Mouse (Mus musculus) heart, postnatal 4 days (tissue): Measurements from ENCODE around the gene Pde3b. TPM values are rescaled to one million over a fixed set of nuclear protein-coding genes. Genes with fewer than 3 reads are reported as not detected.
"Not testable (repeated sequence)": the region's sequence is repeated elsewhere in the genome, so short reads cannot be mapped to it uniquely, and the experiment has no call there.

Source experiments
- DNase-seq: peaks from one replicate; pipeline ENCODE4 v3.0.0; 2021
- total RNA-seq, 2 experiments: library from RNA; stranded (reverse); gene quantifications; 2 replicates each; pipeline ENCODE4 v1.2.3; 2021

Gene Pde3b
- 10 to 100 TPM; 13.2 TPM for total RNA-seq

DNA sequence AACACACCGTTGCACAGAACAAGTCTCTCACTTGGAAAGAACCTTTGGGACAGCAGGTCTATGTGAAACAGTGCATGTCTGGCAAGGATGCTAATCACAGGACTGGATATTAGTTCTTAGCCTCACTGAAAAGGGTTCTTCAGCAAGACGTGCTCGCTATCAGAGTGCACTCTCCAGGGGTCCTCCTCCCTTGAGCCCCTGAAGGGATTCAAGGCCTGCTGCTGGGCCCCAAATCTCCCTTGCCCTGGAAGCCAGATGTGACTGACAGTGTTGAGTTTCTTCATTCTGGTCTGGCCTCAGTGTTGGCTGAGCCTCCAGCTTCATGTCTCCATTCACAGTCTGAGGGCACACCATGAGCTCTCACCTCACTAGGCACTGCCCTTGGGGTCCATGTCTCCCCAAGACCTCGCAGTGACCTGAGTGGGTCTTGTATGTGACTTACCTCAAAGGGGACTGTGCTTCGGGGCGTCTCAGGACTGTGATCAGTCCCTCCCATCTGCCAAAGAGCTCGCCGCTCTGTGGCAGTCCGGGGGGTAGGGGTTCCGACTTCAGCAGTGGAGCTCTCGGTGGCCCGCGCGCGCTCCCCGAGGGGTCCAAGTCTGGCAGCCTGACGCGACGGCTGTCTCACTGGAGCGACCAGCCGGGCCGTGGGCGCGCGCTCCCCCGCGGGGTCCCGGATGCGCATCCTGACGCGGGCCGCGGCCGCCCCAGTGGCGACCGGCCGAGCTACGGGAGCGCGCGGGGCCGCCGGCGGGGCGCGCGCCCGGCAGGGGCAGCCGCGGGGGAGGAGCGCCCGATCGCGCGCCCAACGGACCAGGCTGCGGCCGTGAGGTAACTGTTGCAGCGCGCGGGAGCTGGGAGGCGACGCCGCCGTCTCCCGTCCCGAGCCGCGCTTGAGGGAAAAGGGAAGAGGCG is at the start of gene Pde3b:
Pde3b (plus strand) TSS at position 861 of the 915 bp plus-strand sequence.
- DNase-seq = peak; percentile 73

DNA sequence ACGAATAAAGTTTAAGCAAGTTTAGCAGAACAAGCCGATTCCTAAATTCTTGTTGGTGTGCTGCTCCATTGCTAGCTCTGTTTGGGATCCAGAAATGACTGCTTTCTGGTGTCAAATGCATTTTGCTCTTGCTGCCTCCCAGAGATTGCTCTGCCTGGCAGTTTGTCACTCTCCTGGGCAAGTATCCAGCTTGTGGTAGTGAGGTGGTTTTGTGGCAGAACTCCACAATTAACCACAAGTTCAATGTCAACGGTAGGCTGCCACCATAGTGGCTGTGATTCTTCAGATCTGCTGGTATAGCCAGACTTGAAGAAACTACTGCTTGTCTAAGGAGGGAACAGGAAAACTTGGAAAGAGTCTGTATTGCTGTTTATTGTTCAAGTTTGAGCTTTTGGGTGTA is 13.0 kb upstream of the Pde3b start:
- peak; percentile 15 for DNase-seq

DNA sequence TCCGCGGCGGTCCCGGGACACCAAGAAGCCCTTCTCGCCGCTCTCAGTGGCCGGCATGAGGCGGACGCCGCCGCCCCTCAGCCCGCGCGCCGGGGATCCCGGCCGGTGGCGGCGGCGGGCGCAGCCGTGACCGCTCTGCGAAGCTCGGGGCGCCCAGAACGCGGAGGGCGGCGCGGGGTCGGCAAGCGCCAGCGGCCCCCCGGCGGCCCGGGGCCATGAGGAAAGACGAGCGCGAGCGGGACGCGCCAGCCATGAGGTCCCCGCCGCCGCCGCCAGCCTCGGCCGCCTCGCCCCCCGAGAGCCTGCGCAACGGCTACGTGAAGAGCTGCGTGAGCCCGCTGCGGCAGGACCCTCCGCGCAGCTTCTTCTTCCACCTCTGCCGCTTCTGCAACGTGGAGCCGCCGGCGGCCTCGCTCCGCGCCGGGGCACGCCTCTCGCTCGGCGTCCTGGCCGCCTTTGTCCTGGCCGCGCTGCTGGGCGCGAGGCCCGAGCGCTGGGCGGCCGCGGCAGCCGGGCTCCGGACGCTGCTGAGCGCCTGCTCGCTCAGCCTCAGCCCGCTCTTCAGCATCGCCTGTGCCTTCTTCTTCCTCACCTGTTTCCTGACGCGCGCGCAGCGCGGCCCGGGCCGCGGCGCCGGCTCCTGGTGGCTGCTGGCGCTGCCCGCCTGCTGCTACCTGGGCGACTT is 397 bp downstream of the Pde3b start:
- peak; percentile 53 for DNase-seq

DNA sequence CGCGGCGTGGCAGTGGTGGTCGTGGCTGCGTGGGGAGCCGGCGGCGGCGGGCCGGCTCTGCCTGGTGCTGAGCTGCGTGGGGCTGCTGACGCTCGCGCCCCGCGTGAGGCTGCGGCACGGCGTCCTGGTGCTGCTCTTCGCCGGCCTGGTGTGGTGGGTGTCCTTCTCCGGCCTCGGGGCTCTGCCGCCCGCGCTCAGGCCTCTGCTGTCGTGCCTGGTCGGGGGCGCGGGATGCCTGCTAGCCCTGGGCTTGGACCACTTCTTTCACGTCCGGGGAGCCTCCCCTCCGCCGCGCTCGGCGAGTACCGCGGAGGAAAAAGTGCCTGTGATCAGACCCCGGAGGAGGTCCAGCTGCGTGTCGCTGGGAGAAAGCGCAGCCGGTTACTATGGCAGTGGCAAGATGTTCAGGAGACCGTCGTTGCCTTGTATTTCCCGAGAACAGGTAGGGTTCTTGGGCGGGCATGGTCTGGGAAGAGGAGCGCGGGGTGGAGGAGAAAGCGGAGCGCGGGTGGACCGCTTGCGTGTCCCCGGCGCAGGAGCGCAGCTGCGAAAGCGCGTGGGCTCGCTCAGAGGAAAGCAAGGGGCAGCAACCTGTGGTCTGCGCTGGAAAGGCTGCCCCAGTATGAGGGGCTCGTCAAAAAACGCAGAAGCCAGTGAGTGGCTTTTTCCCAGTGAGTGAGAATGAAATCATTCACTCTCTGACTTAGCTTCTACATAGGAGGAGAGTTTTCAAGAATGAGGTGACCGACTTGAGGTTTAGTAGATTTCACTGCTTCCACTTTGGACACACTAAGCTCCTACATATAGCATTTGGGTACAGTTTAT is 1.2 kb downstream of the Pde3b start:
- DNase-seq = peak; percentile 49

DNA sequence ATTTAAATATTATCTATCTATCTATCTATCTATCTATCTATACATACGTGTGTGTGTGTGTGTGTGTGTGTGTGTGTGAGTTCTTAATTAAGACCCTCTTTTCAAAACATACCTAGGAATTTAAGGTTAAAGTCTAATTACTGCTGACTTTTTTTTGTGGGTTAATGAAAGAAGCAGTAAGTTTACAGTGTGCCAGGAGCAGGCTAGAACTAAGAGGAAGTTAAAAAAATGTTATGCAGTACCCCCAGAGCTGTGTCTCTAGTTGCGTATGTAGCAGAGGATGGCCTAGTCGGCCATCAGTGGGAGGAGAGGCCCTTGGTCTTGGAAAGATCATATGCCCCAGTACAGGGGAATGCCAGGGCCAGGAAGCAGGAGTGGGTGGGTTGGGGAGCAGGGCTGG is 4.2 kb downstream of the Pde3b start:
- DNase-seq = not testable (repeated sequence)

DNA sequence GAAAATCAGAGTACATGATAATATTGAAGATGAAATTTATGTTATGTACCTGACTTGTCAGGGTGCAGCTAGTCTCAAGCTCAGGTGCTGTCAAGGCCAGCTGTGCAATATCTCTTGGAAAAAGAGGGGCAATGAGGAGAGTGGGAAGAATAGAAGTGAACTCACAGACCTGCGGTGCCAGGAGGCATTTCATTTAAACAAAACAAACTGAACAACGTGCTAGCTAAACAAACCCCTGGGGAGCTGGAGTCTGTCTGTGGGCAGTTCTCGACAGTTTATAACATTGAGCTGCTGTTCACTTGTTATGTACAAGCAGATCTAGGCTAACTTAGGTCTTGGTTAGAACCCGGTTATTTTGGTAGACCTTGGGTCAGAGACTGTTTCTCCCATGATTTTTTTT is 5.8 kb downstream of the Pde3b start:
- DNase-seq = no peak

DNA sequence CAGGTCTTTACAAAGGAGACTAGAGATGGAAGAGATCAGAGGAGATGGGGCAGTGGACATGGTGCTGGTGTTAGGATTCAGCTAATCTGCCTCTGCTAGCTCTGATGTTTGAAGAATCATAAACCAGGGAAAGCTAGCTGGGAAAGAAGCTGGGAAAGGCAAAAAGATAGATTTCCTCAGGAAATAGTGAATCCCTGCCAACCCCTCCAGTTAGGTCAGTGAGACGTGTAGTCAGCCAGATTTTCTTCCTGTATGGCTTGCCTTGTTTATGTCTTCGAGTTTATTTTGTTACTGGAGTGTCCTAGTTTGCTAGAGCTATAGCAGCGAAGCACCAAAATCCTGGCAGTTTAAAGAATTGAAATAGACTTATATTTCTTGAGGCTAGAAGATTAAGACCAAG is 7.1 kb downstream of the Pde3b start:
- no peak for DNase-seq

DNA sequence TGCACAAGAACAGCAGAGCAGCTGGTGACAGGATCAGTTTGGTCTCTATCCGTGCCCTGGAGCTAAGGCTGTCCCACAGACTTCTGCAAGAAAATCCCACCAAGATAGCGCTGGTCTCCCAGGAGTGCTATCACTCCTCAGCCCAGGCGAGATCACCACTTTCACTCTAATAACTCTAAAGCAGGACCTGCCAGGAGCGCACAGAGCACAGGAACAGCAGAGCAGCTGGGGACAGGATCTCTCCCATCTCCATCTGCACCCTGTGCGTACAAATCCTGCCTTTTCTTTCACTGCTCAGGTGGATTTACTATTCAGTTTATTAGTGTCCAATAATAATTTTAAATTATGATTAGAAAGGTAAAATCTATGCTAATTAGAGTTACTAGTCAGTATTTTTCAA is 14.7 kb downstream of the Pde3b start:
- DNase-seq = no peak

DNA sequence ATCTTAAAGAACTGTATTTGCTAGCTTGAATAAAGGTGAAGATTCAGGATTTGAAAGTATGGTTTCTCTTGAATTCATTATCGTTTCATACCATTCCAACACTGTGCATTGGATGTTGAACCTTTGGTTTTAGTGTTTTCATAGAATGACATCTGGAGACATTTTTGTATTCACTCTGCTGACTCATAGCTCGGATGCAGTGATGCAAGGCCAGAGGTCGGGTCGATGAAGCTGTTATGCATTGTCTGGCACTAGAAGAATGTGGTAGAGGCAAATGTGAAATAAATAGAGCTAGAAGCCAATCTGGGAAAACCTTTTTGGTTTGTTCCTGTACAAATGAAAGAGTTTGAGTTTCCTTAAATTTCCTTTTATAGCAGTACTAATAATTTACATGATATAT is 16.9 kb downstream of the Pde3b start:
- DNase-seq = no peak

DNA sequence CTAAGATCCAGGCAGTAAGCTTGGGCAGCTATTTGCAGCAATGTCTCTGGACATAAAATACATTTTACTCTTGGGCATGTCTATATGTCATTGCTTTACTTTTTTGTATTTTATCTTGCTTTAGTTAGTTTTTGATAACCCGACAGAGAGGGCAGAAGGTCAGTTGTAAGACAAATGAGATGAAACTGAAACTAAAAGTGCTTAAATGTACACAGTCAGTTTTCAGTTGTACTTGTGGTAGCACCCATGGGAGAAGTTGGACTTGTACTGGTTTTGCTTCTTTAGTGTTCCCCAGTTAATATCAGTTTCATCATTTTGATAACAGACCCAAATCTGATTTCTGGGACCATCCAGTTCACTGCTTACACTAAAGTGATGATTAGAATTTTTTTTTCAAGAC is 24.6 kb downstream of the Pde3b start:
- no peak for DNase-seq

DNA sequence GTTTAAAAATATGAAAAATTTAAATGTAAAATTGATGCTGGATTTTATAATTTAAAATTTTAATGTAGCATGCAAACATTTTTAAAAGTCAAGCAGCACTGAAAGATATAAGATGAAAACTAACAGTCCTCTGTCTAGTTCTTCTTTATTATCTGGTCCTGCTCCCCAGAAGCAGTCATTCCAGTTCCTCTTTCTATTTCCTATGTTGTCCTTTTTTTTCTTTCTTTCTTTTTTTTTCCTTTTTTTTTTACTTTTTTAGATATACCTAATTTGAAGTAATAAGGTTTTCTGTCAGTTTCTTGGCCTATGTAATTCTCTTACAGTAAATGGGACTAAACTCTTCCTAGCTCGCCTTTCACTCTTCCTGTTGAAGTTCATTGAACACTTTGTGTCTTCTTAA is 25.4 kb downstream of the Pde3b start:
- no peak for DNase-seq

DNA sequence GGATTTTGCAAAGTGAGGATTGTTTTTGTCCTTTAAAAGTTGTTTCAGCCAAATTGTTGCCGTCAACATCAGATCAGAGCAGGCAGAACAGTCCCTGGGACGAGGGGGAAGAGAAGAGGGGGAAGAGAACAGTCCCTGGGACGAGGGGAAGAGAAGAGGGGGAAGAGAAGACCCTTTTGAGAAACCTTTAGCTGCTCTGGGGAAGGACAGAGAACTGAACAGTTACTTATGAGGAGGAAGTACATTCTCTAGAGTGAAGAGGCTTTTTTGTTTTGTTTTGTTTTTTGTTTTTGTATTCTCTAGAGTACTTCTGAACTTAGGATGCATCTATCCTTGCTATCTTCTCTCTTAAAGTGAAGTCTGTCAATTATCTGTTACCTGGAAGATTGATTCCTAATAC is 37.8 kb downstream of the Pde3b start:
- no peak for DNase-seq

DNA sequence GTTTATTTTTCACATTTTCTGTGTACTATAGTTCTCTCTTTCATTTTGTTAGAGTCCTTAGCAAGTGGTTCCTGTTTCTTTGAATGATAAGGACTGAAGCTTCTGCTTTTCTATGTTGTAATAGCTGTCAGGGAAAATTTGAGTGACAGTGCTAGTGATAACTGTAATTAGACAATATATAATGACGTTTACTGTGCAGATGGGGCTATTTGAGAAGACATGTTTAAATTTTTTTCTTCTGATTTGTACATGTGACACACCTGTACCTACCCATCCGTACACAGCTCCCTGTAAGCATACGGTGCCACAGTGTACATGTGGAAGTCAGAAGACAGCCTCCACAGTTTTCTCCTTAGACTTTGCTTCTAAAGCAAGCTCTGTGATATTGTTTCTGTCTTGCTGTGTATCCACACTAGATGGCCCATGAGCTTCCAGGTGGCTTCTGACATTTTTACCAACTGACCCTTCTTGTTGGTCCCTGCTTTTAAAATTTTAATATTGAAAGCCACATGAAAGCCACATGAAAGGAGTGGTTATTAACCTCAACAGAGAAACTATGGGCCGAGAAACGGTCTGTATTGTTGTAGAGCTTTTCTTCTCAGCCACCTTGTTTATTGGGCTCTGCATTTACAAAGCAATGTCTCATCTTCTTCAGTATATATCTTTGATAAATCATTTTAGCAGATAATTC is 38.4 kb downstream of the Pde3b start:
- no peak for DNase-seq

DNA sequence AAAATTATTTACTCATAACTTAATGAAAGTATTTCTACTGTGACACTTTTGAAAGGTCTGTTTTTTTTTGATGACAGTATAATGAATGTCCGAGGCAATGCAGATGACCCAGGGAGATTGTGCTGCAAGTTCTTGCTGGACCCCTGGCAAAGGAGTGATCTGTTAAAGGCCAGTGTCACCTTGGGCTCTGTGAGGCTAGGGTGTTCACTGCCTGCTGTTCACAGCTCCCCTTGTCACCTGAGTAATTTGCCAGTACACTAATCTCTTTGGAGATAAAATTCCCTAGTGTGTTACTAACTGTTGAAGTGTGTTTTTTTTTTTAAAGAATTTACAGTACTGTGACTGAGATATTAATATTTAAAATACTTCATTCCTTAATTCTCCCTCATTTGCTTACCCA is 39.8 kb downstream of the Pde3b start:
- no peak for DNase-seq

DNA sequence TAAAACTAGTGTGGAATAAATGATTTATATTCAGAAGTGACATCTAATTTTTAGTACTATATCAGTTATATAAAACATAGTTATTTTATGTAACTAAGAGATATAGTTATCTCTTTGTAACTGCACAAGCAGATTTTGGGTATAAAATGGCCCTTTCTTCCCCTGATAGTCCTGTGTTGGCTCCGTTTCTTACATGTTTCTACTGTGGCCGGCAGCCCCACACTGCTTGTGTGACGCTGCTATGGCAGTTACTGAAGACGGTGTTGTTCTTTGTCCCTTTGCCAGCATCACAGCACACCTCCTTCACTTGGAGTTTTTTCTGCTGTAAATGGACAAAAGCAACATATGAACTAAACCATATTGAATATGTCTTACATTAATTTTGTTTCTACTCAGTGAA is 41.8 kb downstream of the Pde3b start:
- no peak for DNase-seq

DNA sequence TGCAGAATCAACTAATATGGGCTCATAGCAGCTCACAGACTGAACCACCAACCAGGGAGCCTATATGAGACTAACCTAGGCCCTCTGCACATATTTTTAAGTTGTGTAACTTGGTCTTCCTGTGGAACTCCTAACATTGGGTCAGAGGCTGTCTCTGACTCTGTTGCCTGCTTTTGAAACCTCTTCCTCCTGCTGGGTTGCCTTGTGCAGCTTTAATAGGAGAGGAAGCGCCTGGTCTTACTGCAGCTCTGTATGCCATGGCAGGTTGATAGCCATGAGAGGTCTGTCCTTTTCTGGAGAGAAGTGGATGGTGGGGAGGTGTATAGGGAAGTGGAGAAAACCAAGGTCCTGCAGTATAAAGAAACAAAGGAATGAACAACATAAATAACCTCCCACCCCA is 44.8 kb downstream of the Pde3b start:
- DNase-seq = no peak

DNA sequence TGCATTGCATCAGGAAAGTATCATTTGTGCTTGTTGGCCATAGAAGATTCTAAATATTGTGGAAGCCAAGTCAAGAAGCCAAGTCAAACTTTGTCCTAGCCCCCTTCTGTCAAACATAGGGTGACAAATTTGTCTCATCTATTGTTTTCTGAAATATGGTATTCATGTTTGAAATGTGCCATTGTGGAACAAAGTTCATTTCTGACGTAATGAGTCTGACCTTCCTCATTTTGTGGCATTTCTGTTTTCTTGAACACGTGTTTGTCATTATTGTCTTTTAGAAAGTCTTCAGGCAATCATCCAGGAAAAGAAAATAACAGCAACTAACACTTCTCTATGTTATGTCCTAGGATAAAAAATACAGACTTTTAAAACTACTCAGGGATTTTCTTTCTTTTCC is 46.6 kb downstream of the Pde3b start:
- no peak for DNase-seq

DNA sequence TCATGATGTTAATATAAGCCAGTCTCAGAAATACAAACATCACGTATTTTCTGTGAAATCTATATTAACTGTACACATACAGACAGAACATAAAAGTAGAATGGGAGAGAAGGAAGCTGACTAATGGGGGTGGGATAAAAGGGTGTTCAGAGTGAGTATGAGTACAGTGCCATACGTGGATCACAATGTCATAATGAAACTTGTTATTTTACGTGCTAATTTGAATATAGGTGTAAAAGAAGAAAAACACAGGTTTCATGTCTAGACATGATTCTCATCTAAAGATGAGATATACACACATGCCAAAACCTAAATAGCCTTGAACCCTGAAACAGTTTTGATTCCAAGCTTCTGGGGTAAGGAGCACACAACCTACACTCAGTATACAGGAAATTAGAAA is 51.3 kb downstream of the Pde3b start:
- DNase-seq = no peak

DNA sequence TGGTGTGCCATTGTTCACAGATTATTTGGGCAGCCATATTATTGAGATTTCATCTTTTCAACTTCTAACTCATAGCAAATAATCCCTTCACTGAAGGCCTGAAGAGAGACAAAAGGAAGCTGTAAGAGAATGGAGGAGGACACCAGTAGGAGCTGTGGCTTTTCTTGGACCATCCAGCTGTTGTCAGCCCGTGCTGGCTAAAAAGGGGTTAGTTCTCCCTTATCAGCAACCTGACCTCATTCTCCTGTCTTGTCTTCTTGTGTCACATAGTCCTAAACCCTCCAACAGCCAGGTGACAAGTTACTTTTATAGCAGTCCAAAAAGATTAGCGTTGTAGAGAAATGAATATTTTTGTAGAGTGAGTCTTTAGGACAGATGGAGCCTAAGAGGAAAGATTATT is 57.4 kb downstream of the Pde3b start:
- no peak for DNase-seq

DNA sequence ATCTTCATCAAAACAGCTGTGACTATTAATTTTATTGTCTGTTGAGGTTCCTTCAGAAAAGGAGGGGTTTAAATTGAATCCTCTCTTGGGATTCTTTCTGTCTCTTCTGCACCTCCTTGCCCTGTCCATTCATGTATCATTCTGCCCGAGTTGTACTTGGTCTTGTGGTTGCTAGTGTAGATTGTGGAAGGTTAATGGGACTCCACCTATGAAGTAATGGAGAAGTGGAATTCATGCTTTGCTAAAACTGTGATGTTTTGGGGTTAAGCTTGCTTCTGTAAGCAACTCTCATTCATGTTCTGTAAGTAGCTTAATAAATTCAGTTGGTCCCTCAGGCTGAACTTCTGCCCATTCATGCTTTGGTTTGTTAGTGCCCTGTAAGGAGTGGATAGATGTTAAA is 59.8 kb downstream of the Pde3b start:
- DNase-seq = no peak

DNA sequence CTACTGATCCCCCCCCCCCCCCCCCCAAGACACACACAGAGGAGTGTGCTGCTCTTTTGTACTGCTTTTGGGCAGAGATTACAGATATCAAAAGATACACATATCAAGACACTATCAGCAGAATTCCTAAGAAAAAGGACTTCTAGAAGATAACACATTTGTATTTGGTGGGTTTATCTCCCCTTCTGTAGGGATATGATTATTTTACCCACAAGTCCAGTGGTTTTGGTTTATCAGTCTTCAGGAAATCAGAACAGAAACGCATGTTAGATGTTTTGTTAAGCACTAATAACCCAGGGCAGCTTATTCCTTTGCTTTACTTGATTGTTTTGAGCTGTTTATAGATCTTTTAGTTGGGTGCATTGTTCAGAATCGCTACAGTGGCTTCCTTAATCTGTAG is 62.8 kb downstream of the Pde3b start:
- DNase-seq = no peak

DNA sequence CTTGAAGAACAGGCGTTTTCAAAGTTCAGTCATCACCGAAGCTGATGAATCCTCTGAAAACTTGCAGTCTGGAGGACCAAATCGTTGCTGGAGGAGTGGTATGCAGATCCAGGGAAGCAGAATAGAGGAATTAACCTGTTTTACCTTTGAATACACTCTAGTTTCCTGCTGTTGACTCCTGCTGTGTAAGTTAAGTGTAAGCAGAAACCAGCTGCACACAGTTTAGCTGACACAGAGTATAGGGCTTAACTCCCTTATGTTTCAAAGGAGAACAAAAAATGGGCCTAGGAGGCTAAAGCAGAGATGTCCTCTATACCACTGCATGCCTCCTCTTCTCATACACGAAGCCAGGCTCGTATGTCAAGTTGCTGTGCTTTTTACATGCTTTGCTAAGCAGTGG is 63.8 kb downstream of the Pde3b start:
- no peak for DNase-seq

DNA sequence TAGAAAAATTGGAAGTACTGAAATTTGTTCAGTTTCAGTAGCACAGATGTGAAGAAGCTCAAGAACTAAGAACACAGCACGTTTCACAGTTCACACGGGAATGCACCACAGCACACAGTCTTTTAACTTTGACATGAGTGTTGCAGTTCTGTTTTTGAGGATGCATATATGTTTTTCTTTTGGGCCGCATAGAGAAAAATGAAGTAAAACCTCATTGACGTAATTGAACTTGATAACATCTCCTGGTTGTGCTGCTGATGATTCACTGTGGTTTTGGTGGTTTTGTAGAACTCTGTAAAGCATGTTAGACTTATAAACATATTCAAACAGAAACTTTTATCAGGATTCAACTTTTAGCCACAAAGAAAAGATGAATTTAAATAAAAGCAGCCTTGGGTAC is 64.7 kb downstream of the Pde3b start:
- DNase-seq = no peak
